Mouse (Mus musculus) adrenal gland, postnatal 14 days (tissue): ENCODE results near the gene Abtb2. TPM values are rescaled to one million over a fixed set of nuclear protein-coding genes. Genes with fewer than 3 reads are reported as not detected.
A peak's percentile ranks its signal among the peaks of the same experiment; 100 is the strongest.

Source experiments
- DNase-seq: peaks from one replicate; pipeline ENCODE4 v3.0.0; 2021; ENCODE audit warnings: mixed read lengths
- total RNA-seq: library from RNA; stranded (reverse); gene quantifications from 2 replicates; pipeline ENCODE4 v1.2.3, GENCODE M21; 2021

The Abtb2 gene
- total RNA-seq, 1 experiment from 2014 or later = 17.0 TPM

GRCm38 (mm10) chr2:103743536-103743935 lies 177.4 kb downstream of the Abtb2 start:
- DNase-seq = peak; percentile 47

- DNase-seq = peak; percentile 71
Observed at GRCm38 (mm10) chr2:103743988-103744387, 177.9 kb downstream of the Abtb2 start.

- peak; percentile 72 for DNase-seq
Observed at GRCm38 (mm10) chr2:103745481-103745880, 179.4 kb downstream of the Abtb2 start.

- no peak for DNase-seq
Observed at GRCm38 (mm10) chr2:103746096-103746495, 180.0 kb downstream of the Abtb2 start.

- no peak for DNase-seq
Observed at GRCm38 (mm10) chr2:103746761-103747160, 180.7 kb downstream of the Abtb2 start.

- no peak for DNase-seq
Observed at GRCm38 (mm10) chr2:103747891-103748290, 181.8 kb downstream of the Abtb2 start.

- no peak for DNase-seq
Observed at GRCm38 (mm10) chr2:103749091-103749490, 183.0 kb downstream of the Abtb2 start.

GRCm38 (mm10) chr2:103751771-103752170 lies 185.7 kb downstream of the Abtb2 start:
- no peak for DNase-seq

GRCm38 (mm10) chr2:103754614-103755013 lies 188.5 kb downstream of the Abtb2 start:
- no peak for DNase-seq

GRCm38 (mm10) chr2:103755458-103756085 lies 189.5 kb downstream of the Abtb2 start:
- no peak for DNase-seq

GRCm38 (mm10) chr2:103760421-103760820 lies 194.3 kb downstream of the Abtb2 start:
- no peak for DNase-seq

- peak; percentile 98 for DNase-seq
Observed at GRCm38 (mm10) chr2:103760906-103761716, 195.0 kb downstream of the Abtb2 start, which contains the start of gene Nat10. Nat10 (minus strand) TSS chr2:103761270.

GRCm38 (mm10) chr2:103761993-103762392 lies 195.9 kb downstream of the Abtb2 start:
- no peak for DNase-seq

- no peak for DNase-seq
Observed at GRCm38 (mm10) chr2:103762492-103762891, 196.4 kb downstream of the Abtb2 start.

Other genes with a start within 250 kb of the Abtb2 start
- gene Elf5, start 154.6 kb upstream of the Abtb2 start, total RNA-seq = not detected in 2 replicates
- gene Cat, start 81.2 kb upstream of the Abtb2 start, total RNA-seq = 475 and 505 TPM in 2 replicates
- 40.4 TPM in 2 replicates for gene Nat10, start 195.0 kb downstream of the Abtb2 start, total RNA-seq
- gene Caprin1, start 231.3 kb downstream of the Abtb2 start, total RNA-seq = 417 and 423 TPM in 2 replicates